Mouse (Mus musculus) olfactory bulb, adult 2 months (tissue): ENCODE measurements around the gene Spef2. TPM values are rescaled to one million over a fixed set of nuclear protein-coding genes. Genes with fewer than 3 reads are reported as not detected.
"Not testable (repeated sequence)": the region's sequence is repeated elsewhere in the genome, so short reads cannot be mapped to it uniquely, and the experiment has no call there.

ENCODE experiments used
- H3K27ac ChIP-seq: fragments of 200-500 bp; 2 replicates; pipeline ENCODE4 v1.5.1; 2012; ENCODE audit warnings: low read depth, low read length; ENCODE audit not compliant: insufficient read depth
- H3K4me1 ChIP-seq: fragments of 200-500 bp; 2 replicates; pipeline ENCODE4 v1.6.1; 2012; ENCODE audit warnings: low read length; ENCODE audit not compliant: control insufficient read depth, insufficient read depth
- H3K4me3 ChIP-seq: fragments of 200-500 bp; 2 replicates; pipeline ENCODE4 v1.5.1; 2012; ENCODE audit warnings: mild to moderate bottlenecking, low read depth, low read length, moderate library complexity; ENCODE audit not compliant: insufficient read depth
- CTCF ChIP-seq: fragments of 200-500 bp; IDR thresholded peaks from 2 replicates; pipeline ENCODE4 v1.5.1; 2012; ENCODE audit warnings: low read depth, mild to moderate bottlenecking, low read length, moderate library complexity; ENCODE audit not compliant: insufficient read depth
- POLR2A ChIP-seq: fragments of 200-500 bp; IDR thresholded peaks from 2 replicates; pipeline ENCODE4 v1.6.1; 2012; ENCODE audit warnings: mild to moderate bottlenecking, low read depth, low read length, moderate library complexity; ENCODE audit not compliant: insufficient read depth
- WGBS: fragments of 180-500 bp; shearing (Covaris S2); methylation state at CpG from one replicate; pipeline ENCODE4 v1.1.7; 2018; 5-methylcytosine and 5-hydroxymethylcytosine counted together
- polyA plus RNA-seq: library from polyadenylated mRNA; stranded (reverse); fragments of >200 nt; gene quantifications from 2 replicates; pipeline ENCODE4 v1.2.4, GENCODE M21; 2012; ENCODE audit warnings: low replicate concordance; ENCODE audit not compliant: missing spikeins, insufficient read depth, insufficient read length

The Spef2 gene
- not detected in 2 replicates for polyA plus RNA-seq

DNA sequence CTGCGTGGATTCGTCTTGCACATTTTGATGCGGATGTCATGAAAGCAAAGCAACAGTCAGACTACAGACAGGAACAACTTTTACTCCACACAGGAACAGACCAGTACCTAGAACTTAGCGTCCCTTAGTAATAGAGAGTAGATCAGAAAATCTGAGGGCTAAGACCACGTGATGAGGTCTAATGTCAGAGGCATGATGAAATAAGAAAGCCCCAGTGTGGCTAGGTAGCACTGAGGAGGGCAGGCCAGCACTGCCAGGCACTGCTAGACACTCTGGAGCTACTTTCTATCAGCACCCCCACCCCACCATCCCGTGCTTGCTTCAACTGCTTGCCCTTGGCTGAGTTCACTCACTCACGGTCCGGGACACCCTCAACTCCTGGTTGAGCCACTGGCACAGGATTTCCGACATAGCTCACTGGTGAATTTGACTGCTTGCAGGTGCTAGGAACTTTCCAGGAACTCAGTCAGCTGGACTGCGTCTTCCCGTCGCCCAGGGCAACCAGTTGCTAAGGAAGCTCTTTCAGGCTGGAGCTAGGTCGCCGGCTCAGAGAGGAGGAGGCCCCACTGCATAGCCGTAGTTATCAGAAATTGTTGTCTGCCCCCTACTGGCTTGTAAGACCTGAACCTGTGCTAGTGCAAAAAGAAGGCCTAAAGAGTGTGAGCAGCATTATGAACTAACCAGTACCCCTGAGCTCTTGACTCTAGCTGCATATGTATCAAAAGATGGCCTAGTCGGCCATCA is at the start of gene Spef2:
TSS of gene Spef2 (minus strand) at position 510 of the 744 bp plus-strand sequence.
- 0 out of 2 replicates have a peak, but pooled peaks cover 2% of the 10 kb centered on the region for H3K4me1 ChIP-seq
- peak within 1 kb of the TSS; percentile 18 for H3K4me3 ChIP-seq
- H3K27ac ChIP-seq = no peak within 1 kb of the TSS
- 31% methylated on average over 16 of the region's 16 CpGs for WGBS
- TF ChIP-seq POLR2A (no peak), CTCF (no peak)

DNA sequence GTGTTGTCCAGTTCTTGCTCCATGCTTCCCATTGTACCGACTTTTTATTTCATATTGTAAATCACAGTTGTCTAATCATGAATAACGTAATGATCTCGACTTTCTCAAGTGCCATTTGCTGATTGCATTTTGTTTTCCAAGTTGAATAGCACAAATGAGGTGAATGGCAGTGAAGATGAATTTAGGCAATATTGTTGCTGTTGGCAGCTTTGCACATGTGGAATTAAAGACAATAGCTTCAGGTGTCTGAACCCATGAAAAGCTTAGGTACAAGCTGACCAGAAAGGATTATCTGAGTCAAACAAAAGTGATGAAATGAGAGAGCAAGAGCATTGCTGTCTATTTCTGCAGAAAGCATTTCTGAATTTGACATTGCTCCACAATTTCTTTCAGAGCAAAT is 45.5 kb upstream of the Spef2 start:
- WGBS = 90% methylated on average over 3 of the region's 3 CpGs
- H3K27ac ChIP-seq = no peak overlapping the region

DNA sequence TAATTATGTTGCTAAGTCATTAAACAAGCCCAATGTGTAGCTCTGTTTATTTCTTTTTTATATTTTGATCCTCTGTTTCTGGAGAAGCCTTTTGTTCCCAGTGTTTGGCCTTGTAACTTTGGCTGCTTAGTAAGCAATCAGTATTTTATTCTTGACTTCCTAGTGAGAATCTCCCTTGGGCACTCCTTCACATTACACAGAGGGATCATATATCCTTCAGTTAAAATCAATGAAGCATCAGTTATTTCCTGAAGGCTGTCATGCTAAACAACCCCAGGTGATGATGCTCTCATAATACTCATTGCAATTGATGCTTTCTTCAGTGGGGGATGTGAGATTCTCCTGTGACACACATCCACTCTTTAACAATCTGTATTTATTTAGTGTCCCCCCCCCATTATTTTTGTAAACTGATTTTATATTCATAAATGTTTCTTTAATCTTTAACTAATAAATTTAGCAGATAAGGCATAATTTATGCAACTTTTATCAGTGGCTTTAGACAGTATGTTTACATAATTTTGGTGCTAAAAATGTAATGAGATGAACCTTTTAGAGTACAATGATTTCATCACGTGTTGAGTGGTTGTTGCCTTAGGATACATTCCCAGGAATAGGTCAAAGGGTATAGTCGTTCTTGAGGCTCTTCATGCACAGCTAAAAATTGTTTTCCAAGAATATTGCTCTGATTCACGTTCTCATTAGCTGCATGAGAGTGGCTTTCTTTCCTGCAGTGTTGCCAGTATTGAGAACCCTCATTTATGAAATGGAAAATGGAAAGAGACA is 39.8 kb upstream of the Spef2 start:
- Histone ChIP-seq H3K4me1 (no peaks in the 10 kb centered on the region), H3K27ac (no peak overlapping the region), H3K4me3 (no peak overlapping the region)
- TF ChIP-seq POLR2A (no peak), CTCF (no peak)
- WGBS = 68% methylated on average over 3 of the region's 3 CpGs

More for the DNA sequence above, 45.5 kb upstream of the Spef2 start:
- TF ChIP-seq CTCF (no peak), POLR2A (no peak)
- Histone ChIP-seq H3K4me3 (no peak overlapping the region), H3K4me1 (no peaks in the 10 kb centered on the region)

DNA sequence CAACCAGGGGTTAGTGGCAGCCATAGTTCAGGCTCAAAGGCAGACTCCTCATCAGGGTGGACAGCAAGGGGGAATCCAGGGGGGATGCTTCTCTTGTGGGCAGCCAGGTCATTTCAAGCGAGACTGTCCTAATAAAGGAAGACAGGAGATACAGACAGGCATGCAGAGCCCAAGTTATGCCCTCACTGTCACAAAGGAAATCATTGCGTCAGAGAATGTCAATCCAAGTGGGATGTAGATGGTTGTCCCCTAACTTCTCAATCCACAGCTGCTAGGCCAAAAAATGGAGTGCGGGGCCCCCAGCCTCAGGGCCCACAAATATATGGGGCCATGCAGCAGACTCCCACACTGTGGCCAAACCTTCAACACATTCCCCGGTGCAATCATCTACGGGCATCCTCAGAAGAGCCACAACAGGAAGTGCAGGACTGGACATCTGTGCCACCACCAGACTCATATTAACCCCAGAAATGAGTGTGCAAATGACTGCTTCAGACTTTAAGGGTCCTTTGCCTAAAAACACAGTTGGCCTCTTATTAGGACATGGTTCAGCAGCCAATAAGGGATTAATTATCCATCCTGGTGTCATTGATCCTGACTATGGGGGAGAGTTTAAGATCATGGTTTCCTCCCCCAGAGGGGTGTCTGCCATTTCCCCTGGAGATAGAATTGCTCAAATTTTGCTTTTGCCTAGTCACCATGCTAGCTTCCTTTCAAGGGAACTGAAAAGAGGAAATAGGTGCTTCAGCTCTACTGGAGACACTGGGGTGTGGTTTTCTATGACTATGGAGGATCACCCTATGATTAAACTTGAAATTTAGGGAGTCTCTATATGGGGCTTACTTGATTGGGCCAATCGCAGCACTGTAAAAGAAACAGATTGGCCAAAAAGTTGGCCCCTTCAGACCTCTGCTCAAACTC is 25.8 kb upstream of the Spef2 start:
- H3K27ac ChIP-seq, H3K4me1 ChIP-seq, H3K4me3 ChIP-seq: not testable (repeated sequence)
- 98% methylated on average over 6 of the region's 6 CpGs for WGBS

DNA sequence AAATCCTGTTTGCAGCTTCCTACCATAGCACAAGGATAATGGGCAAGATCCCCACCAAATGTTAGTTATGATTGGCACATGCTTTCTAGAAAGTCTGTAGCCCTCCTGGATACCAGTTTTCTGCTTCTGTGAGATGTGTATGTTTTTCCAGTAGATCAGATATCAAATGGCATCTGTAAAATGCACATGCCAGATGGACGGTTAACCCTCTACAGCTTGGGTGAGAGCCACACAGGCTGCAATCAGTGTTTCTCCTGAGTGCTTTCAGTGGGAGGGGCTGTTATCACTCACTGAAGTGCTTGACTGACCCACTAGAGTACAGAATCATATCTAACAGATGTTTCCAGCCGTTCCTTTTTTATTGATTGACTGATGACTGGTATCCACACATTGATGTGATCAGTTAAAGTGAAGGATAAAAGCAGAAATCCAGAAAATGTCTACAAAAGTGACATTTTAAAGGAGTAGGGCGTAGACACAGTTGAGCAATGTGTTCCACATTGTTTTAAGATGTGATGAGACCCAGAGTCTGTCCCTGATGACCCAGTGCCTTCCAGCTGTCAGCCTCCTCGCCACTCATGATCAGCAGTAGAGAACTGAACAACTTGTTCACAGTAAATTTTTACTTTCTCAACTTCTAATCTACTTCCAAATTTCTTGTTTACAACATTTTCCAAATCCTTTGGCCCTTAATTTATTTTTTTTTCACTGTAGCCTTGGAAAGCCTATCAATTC is 19.7 kb upstream of the Spef2 start:
- no peak for TF ChIP-seq POLR2A
- TF ChIP-seq CTCF = no peak
- Histone ChIP-seq H3K4me1 (no peaks in the 10 kb centered on the region), H3K4me3 (no peak overlapping the region), H3K27ac (no peak overlapping the region)
- 92% methylated on average over 4 of the region's 4 CpGs for WGBS

DNA sequence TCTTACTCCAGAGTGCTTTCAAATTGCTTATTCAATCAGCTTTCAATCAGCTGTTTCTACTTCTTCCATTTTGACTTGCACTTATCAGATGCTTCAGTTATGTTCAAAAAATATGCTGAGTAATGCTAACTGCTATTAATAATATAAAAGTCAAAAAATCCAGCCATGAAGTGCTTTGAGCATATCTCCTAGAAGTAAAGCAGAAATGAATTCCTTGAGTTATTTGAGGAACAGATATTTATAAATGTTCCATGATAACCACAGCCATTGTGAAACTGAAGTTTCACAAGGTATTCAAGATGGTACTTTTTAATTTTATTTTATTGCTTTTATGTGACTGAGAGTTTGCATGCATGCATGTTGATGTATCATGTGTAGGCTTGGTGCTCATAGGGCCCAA is 18.4 kb upstream of the Spef2 start:
- no peaks in the 10 kb centered on the region for H3K4me1 ChIP-seq
- TF ChIP-seq CTCF = no peak
- TF ChIP-seq POLR2A = no peak
- no peak overlapping the region for H3K27ac ChIP-seq
- no peak overlapping the region for H3K4me3 ChIP-seq

DNA sequence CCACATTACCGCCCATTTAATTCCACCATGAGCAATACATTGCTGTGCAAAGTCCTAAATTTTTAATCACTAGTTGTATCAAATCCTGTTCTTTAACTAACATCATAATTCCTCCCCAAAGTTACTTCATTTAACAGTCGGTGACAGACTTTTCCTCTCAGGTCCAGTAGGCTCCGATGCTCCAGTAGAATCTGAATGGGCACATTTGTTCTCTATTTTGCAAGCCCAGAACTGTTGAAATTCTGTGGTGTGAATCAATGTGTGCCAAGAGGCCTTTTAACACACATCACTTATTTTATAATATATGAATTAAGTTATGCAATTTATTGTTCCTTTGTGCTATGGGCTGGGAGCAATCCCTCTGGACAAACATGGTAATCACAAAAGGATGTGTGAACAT is 2.3 kb upstream of the Spef2 start:
- 0 out of 2 replicates have a peak, but pooled peaks cover 2% of the 10 kb centered on the region for H3K4me1 ChIP-seq
- H3K4me3 ChIP-seq = no peak overlapping the region
- TF ChIP-seq POLR2A = no peak
- TF ChIP-seq CTCF = no peak
- WGBS = 25% methylated on average over 3 of the region's 3 CpGs
- H3K27ac ChIP-seq = no peak overlapping the region

DNA sequence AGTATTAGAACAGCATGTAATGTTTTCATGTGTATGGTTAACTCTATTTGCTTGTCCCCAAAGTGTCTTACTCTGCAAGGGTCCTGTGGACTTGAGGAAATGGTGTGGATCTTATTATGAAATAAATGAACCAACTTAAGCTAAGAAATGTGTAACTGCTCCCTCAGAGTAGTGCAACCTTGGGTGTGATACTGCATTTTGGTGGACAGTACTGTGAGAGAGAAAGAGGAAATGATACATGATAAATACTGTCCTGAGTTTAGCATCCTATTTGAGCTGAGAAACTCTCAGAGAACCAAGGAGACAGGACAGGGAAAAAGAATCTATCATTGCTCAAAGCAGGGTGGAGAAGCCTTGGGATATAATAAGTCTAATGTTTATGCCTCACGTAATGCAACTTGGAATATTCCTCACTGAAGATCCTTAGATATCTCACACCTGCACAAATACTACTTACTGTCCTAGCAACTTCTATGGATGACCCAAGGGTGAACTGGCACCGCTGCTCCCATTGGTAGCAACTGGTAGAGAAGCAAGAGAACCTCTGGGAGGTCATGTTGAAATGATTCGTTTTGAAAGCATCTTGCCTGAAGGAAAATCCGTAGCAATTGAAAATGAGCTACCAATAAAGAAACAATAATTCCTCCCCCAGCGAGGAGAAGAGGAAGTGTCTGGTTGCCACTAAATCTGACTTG is 1.1 kb downstream of the Spef2 start:
- Histone ChIP-seq H3K4me1 (0 out of 2 replicates have a peak, but pooled peaks cover 2% of the 10 kb centered on the region), H3K4me3 (no peak overlapping the region), H3K27ac (no peak overlapping the region)
- WGBS = 80% methylated on average over 5 of the region's 5 CpGs
- no peak for TF ChIP-seq POLR2A
- no peak for TF ChIP-seq CTCF
